Mouse (Mus musculus) MEL-GATA-1-ER (cell line): Measurements from ENCODE around the gene Sctr.

ENCODE experiments used
- DNase-seq: peaks from one replicate; pipeline ENCODE4 v3.0.0-alpha.2; 2012; ENCODE audit warnings: low read depth; ENCODE audit errors: extremely low read depth

Gene Sctr

GRCm38 (mm10) chr1:120006844-120007790, at the start of gene Sctr:
Sctr (plus strand) TSS chr1:120006894.
- DNase-seq: no peak

DNA sequence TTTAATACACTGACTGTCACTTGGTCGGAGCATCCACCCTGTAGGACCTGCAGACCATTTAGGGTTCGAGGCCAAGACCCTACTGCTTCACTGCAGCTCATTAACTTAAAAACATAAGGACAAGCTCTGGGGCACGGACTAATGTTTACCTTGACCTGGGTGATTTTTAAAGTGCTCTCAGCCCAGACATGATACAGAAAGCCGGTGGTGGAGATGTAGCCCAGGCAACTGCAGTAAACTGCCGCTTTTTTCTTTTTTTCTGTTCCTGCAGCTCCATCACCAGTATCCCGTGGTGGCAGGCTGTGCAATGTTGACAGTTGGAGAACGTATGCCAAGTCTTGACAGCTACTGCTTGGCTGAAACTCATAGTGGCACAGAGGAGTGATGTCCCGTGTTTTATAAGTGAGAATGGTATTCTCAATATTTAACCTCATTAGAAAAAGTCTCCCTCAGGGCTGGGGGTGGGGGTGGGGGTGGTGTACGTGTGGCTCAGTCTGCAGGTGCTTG, 48.9 kb upstream of the Sctr start:
- DNase-seq: no peak

DNA sequence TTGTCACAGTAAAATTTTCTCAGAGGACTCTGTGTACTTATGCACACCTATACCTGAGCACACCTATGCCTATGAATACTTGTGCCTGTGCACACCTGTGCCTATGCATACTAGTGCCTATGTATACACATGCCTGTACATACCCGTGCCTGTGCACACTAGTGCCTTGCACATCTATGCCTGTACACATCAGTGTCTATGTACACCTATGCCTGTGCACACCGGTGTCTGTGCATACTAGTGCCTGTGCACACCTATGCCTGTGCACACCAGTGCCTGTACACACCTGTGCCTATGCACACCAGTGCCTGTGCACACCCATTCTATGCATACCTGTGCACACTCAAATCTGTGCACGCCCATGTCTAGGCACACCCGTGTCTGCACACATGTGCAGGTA, 47.2 kb upstream of the Sctr start:
- no peak for DNase-seq

GRCm38 (mm10) chr1:119959920-119960319, 46.8 kb upstream of the Sctr start:
- DNase-seq: no peak

DNA sequence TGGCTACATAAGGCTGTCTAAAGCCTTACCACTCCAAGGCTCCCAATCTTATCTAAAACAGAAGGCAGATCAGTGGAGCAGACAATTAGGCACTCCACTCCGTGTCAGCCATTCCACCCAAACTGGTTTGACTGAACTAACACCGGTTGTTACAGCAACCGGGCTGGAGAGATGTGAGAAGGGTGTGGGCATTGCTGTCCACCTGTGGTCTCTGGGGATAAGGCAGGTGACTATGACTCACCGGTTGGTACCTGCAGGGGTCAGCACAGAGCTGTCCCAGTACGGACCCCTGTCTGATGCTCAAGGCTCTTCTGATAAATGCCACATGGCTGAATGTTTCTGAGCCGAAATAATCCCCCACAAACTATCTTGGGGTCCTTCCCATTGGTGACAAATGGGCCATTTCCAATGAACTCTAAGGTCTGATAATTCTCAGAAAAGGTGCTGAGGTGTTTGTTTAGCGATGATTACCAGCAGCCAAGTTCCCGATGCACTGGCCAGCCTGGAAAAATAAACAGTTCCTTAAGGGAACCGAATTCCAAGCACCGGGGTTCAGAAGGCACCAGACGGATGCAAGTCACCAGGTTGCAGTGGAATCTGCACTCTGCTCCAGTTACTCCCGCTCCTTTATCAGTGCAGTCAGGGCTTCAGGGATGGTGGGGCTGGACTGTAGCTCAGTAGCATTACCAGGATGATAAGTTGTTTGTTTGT, 40.7 kb upstream of the Sctr start:
- DNase-seq: no peak

DNA sequence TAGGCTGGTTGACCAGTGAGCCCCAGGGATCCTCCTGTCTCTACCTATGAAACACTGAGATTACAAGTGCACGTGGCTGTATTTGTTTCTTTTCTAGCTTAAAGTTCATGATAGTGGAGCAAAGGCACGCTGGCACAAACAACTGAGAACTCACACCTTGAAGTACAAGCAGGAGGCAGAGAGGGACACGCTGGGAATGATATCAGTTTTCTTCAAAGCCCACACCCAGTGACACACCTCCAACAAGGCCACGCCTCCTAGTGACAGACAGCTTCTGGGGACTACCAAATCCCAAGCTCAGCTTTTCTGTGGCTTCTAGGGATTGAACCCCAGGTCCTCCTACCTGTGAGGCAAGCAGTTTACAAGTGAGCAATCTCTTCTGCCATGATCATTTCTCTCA, 33.6 kb upstream of the Sctr start:
- no peak for DNase-seq

DNA sequence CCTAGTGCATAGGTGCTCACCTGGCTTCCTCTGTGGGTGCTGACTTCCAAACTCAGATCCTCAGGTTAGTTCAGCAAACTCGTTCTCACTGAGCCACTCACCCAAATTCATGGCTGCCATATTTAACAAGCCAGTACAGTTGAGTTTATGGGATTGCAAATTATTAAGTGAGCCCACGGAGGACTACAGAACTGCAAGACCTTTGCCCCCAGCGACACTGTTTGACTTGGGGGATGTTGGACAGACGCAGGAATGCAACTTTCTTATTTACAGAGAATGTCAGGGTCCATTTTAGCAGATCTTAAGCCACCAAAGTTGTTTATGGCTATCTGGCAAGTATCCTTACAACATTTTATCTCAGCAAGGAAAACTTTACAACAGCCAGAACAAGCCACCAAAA, 31.6 kb upstream of the Sctr start:
- DNase-seq: no peak

DNA sequence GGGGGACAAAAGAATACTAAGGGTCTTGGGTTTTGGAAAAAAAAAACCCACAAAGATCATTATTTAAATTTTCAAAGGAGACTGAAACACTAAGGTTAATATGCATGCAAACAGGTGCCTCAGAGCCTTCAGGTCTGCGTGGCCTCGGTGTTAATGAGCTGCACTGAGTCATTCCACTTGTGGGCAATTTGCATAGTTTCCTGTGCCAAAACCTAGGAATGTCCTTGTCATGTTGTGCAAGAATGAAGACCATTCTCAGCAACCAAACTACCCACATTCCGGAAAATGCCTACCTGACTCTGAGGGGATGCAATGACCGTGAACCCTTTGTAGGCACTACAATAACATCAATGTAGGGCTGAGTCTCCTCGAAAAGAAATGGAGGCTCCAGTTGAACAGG, 20.1 kb upstream of the Sctr start:
- no peak for DNase-seq

DNA sequence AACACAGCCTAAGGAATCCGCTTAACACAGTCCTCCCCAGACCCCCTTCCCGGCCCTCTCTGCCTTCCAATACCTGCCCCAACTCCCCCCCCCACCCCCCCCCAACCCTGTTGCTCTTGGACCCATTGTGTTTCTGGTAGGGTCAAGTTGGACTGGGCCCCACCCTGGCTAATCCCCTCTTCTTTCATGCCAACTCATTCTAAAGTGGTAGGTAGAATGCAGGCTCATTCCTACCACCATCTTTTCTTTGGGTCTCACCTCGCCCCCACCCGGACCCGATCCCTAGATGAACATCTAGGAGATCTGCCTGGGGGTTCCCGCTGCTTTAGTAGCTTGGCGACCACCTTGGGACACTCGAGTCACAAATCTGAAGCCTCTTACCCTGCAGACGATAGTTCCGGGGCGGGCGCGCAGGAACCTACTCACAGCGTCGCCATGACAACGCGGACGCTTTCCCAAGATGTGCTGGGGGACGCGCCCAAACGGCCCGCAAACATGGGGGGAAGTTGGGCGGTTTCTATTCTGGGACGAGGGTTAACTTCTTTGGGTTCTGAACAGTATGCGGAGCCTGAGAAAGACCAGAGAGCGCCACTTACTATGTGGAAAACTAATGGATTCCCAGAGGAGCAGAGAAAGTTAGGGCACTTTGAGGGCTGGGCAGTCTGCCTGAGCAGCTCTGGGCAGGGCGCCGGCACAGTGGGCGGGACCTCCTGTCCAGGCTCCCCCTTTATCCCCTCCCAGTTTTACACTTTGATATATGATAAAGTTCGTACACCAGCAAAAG, 9.7 kb upstream of the Sctr start, which contains the start of gene Cfap221:
Gene Cfap221, minus strand, starts transcription at position 437 of the 784 bp plus-strand sequence.
- peak; percentile 76 for DNase-seq

DNA sequence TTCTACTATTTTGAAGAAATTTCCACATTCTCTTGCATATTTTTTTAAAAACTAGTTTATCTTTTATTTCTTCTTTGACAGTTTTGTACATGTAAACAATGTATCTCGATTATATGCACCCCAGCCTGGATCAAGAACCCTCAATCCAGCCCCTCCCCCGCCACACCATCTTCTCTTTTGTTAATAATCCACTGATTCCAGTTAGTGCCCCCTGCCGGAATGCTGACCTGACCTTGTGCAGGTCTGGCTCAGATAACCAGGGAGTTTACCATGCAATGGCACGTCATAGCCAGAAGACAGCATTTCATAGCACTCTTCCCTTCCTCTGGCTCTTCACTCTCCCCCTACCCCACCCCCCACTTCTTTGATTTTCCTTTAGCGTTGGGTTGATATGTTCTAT, 9.1 kb upstream of the Sctr start:
- DNase-seq: peak; percentile 25

- no peak for DNase-seq
Observed at GRCm38 (mm10) chr1:120007851-120008588, 1.3 kb downstream of the Sctr start.

DNA sequence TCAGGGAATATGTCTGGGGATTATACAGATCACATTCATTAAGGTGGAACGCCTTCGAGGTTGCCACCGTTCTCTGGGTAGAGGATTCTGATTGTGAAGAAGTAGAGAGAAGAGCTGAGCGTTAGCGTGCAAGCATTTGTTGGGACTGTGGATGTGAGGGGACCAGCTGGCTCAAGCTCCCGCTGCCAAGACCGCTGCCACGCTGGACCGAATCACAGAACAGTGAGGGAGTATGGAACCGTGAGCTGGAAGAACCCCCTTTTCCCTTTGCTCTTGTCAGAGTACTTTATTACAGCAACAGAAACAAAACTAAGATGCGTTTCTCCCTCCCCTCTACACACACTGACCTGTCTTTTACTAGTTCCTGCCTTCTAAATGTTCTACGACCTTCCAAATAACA, 5.9 kb downstream of the Sctr start:
- no peak for DNase-seq

DNA sequence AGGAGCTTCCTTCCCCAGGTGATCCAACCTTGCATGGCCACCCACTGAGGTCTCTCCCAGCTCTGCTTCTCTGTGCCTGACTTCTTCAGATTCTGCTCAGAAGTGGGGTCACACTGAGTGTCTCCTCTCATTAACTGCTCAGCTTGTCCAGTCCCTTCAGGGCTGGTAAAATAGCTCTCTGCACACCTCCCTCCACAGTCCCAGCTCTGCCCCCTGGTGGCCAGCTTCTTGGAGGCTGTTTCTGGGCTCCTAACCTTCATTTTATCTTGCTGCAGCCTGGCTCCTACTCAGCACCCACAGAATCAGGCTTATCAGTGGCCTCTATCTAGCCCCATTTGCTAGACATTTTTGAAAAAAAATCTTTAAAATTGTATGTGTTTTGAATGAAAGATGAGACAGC, 6.4 kb downstream of the Sctr start:
- peak; percentile 28 for DNase-seq

DNA sequence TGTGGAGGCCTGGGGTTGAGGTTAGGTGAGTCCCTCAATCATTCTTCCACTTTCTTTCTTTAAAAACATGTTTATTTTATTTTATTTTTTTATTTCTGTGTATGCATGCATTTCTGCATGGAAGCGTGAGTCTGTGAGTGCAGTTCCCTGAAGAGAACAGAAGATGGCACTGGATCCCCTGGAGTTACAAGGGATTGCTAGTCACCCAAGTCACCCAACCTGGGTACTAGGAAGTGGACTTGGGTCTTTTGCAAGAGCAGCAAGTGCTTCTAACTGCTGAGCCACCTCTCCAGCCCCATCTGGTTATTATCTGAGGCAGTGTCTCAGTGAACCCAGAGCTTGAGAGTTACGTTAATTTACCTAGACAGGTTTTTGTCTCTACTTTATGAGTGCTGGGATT, 9.5 kb downstream of the Sctr start:
- peak; percentile 27 for DNase-seq

GRCm38 (mm10) chr1:120018900-120019299, 12.2 kb downstream of the Sctr start:
- DNase-seq: peak; percentile 52

GRCm38 (mm10) chr1:120019428-120019827, 12.7 kb downstream of the Sctr start:
- DNase-seq: peak; percentile 46

GRCm38 (mm10) chr1:120020322-120020897, 13.7 kb downstream of the Sctr start:
- DNase-seq: peak; percentile 72

DNA sequence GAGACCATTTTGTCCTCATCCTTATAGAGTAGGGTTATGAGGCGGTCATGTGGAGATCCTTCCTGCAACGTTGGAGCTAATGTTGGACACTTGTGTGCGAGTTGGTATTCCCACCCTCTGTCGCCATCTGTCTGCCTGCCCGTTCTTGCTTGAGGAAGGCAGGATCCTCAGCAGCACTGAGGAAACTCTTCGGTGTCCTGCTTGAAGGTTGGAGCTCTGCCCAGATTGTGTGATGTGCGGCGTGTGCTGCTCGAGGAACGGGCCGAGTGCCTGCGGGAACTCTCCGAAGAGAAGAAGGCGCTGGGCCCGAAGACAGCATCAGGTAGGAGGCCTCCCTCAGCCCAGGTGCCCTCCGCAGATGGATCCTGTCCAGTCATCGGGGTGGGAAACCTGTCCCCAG, 15.3 kb downstream of the Sctr start:
- no peak for DNase-seq

DNA sequence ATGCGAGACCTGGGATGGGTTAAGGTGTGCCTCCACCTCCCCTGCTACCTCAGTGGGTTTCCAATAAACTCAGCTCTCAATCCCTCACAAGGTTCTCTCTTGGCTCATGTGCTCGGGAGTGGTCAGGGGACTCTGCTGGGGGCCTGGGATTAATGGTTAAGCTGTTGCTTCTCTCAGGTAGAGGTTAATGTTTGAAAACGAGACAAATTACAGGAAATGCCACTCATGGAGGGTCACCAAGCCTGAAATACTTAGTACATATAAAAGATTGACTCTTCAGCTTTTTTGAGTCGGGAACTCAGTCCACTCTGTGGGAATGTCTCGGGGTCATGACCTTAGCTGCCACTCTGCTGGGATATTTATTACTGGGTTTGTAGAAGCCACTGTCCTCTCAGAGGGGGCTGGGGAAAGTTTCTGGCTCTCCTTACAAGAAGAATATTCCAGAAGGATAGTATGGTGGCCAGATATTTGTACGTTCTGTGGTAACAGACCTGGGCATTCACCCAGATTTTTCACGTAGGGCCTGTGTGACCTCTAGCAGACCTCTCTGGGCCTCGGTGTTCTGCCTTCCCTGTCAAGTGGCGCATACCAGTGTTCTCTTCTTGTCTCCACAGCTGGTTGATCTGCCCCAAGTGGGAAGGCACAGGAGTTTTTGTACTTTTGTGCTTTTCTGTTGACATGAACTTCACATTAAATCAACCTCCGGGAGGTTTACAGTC, 17.8 kb downstream of the Sctr start:
- DNase-seq: no peak

DNA sequence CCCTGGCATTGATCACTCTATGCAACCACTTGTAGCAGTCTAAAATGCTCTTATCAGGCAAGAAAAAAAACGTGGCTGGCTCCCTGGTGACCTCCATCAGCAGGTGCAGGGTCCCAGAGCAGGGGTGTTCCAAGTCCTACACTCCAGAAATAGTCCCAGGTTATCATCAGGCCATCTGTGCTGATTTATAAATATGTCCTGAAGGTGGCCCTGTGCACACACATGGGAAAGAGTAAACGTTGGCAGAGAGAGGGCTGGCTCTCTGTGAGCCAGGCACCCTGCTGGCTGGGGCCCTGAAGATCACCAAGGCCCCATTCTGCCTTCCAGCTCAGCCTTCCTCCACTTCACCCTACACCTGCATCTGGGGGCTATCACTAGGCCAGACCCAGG, 18.4 kb downstream of the Sctr start:
- DNase-seq: no peak
